ENCODE assay signal across 9 mouse cellular contexts in the genomic region with DNA sequence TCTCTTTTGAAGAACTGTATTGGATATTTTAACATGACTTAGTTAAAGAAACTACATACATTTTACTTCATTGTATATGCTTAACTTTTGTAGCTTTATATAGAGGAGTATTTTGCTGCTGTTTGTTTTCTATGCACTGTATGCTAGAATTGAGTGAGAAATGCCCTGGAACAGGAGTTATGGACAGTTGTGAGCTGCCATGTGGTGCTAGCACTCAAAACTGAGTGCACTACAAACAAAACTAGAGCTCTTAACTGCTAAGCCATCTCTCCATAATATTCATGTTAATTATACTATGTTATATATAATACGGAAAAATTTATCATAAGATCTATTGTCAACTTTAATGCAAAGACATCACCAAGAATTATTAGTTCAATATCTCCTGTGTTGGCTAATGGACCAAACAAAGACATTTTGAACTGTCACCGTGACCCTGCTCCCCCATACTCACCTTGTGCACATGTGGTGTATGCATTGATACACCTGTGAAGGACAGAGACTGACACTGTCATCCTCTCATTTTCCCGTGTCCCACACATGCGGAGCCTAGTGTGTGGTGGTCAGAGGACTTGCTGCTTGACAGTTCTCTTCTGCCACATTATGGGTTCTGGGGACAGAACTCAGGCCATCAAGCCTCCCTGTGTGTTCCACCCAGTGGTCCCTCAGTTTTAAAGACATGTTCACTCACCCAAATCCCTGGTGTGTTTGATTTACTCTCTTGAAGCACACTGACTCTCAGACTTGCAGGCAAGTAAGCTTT.
DNase-seq lines count a peak whose midpoint lies in the region; ATAC-seq and TF ChIP-seq lines count a peak whose summit lies in the region.
"Had no signal": no experiment of that assay in that cellular context is flagged by ENCODE, and none has a peak within 500 bp of the region (broad histone marks: within the 10 kb centered on the region; RNA-seq: fewer than 3 reads in every experiment).

No protein-coding gene starts in this region.

- peak; percentile 64 for ATAC-seq in intestine, embryonic 14.5 days (replicated peaks; ENCODE audit: low FRiP score, low TSS enrichment, low read depth)
- ATAC-seq in intestine, embryonic 16.5 days = no peak
- peak; percentile 52 for ATAC-seq in hindbrain, embryonic 13.5 days (ENCODE audit: low FRiP score)
- ATAC-seq in midbrain, postnatal 0 days (ENCODE audit: low FRiP score) = 0 out of 2 replicates have a peak, but pooled peaks have one; percentile 20

- H3K4me1 ChIP-seq in intestine, embryonic 14.5 days (replicated peaks; ENCODE audit: control insufficient read depth, insufficient read depth, low read length) = no peaks in the 10 kb centered on the region
- H3K4me1 ChIP-seq in intestine, embryonic 16.5 days (ENCODE audit: control insufficient read depth, insufficient read depth, low read length) = no peaks in the 10 kb centered on the region
- no peaks in the 10 kb centered on the region for H3K4me1 ChIP-seq in embryonic facial prominence, embryonic 10.5 days
- no peaks in the 10 kb centered on the region for H3K4me1 ChIP-seq in hindbrain, embryonic 13.5 days (replicated peaks)
- H3K4me1 ChIP-seq in midbrain, postnatal 0 days (ENCODE audit: insufficient read depth, low read length) = no peaks in the 10 kb centered on the region

- no peak for TF ChIP-seq CTCF in midbrain, postnatal 0 days (IDR thresholded peaks at IDR 0.05)

- no peaks in the 10 kb centered on the region for H3K9me3 ChIP-seq in intestine, embryonic 14.5 days (ENCODE audit: control insufficient read depth, low read length)
- H3K9me3 ChIP-seq in intestine, embryonic 16.5 days (ENCODE audit: control insufficient read depth, low read length) = no peaks in the 10 kb centered on the region
- H3K9me3 ChIP-seq in embryonic facial prominence, embryonic 10.5 days = no peaks in the 10 kb centered on the region
- H3K9me3 ChIP-seq in hindbrain, embryonic 13.5 days = no peaks in the 10 kb centered on the region
- no peaks in the 10 kb centered on the region for H3K9me3 ChIP-seq in midbrain, postnatal 0 days (ENCODE audit: low read length)

- no peak overlapping the region for H3K9ac ChIP-seq in intestine, embryonic 14.5 days (ENCODE audit: low read length)
- no peak overlapping the region for H3K9ac ChIP-seq in intestine, embryonic 16.5 days (ENCODE audit: low read depth, low read length)
- no peak overlapping the region for H3K9ac ChIP-seq in hindbrain, embryonic 13.5 days
- H3K9ac ChIP-seq in midbrain, postnatal 0 days (replicated peaks; ENCODE audit: low read length, poor library complexity, severe bottlenecking) = no peak overlapping the region
- H3K9ac ChIP-seq: liver, embryonic 14.5 days had no signal

- H3K27ac ChIP-seq in intestine, embryonic 14.5 days (ENCODE audit: low read depth) = no peak overlapping the region
- H3K27ac ChIP-seq in intestine, embryonic 16.5 days (ENCODE audit: low read length) = no peak overlapping the region
- no peak overlapping the region for H3K27ac ChIP-seq in embryonic facial prominence, embryonic 10.5 days (replicated peaks)
- H3K27ac ChIP-seq in hindbrain, embryonic 13.5 days = no peak overlapping the region
- no peak overlapping the region for H3K27ac ChIP-seq in midbrain, postnatal 0 days (ENCODE audit: low read depth, low read length)
- H3K27ac ChIP-seq: liver, embryonic 14.5 days had no signal

- DNase-seq in intestine, embryonic 14.5 days (ENCODE audit: low spot score) = peak; percentile 53
- peak; percentile 11 for DNase-seq in embryonic facial prominence, embryonic 10.5 days (ENCODE audit: low spot score)
- DNase-seq in midbrain, postnatal 0 days (ENCODE audit: low spot score) = peak; percentile 5
- DNase-seq in layer of hippocampus, adult 9-10 months (ENCODE audit: low spot score) = no peak
- no peak for DNase-seq in cerebellum, postnatal 14 days
- DNase-seq: thymus, adult 2 months had no signal

- WGBS in intestine, embryonic 14.5 days = 92% methylated on average over 4 of the region's 4 CpGs
- 92% methylated on average over 4 of the region's 4 CpGs for WGBS in intestine, embryonic 16.5 days
- 91% methylated on average over 4 of the region's 4 CpGs for WGBS in embryonic facial prominence, embryonic 10.5 days
- WGBS in hindbrain, embryonic 13.5 days = 94% methylated on average over 4 of the region's 4 CpGs
- 92% methylated on average over 4 of the region's 4 CpGs for WGBS in midbrain, postnatal 0 days

- no peaks in the 10 kb centered on the region for H3K27me3 ChIP-seq in intestine, embryonic 14.5 days (replicated peaks; ENCODE audit: control insufficient read depth, insufficient read depth, low read length)
- no peaks in the 10 kb centered on the region for H3K27me3 ChIP-seq in intestine, embryonic 16.5 days (replicated peaks; ENCODE audit: control insufficient read depth, insufficient read depth, low read length)
- no peaks in the 10 kb centered on the region for H3K27me3 ChIP-seq in embryonic facial prominence, embryonic 10.5 days (replicated peaks; ENCODE audit: low read depth, poor library complexity, severe bottlenecking)
- no peaks in the 10 kb centered on the region for H3K27me3 ChIP-seq in hindbrain, embryonic 13.5 days
- no peaks in the 10 kb centered on the region for H3K27me3 ChIP-seq in midbrain, postnatal 0 days (ENCODE audit: insufficient read depth, low read length)

- H3K4me2 ChIP-seq in intestine, embryonic 14.5 days (ENCODE audit: low read length) = no peak overlapping the region
- no peak overlapping the region for H3K4me2 ChIP-seq in intestine, embryonic 16.5 days (ENCODE audit: low read depth, low read length)
- no peak overlapping the region for H3K4me2 ChIP-seq in hindbrain, embryonic 13.5 days
- no peak overlapping the region for H3K4me2 ChIP-seq in midbrain, postnatal 0 days (ENCODE audit: low read depth, low read length, poor library complexity, severe bottlenecking)

- no peaks in the 10 kb centered on the region for H3K36me3 ChIP-seq in intestine, embryonic 14.5 days (ENCODE audit: control insufficient read depth, insufficient read depth, low read length)
- no peaks in the 10 kb centered on the region for H3K36me3 ChIP-seq in intestine, embryonic 16.5 days (ENCODE audit: control insufficient read depth, insufficient read depth, low read length)
- no peaks in the 10 kb centered on the region for H3K36me3 ChIP-seq in embryonic facial prominence, embryonic 10.5 days (replicated peaks)
- no peaks in the 10 kb centered on the region for H3K36me3 ChIP-seq in hindbrain, embryonic 13.5 days
- no peaks in the 10 kb centered on the region for H3K36me3 ChIP-seq in midbrain, postnatal 0 days (ENCODE audit: insufficient read depth, low read length)

- H3K4me3 ChIP-seq in intestine, embryonic 14.5 days (ENCODE audit: low read depth, low read length) = no peak overlapping the region
- H3K4me3 ChIP-seq in intestine, embryonic 16.5 days (ENCODE audit: low read length) = no peak overlapping the region
- no peak overlapping the region for H3K4me3 ChIP-seq in embryonic facial prominence, embryonic 10.5 days
- no peak overlapping the region for H3K4me3 ChIP-seq in hindbrain, embryonic 13.5 days
- no peak overlapping the region for H3K4me3 ChIP-seq in midbrain, postnatal 0 days (ENCODE audit: low read depth, low read length)

Comparison
In these comparisons a context has a peak if more than half of its experiments do, and no peak if none do; other contexts are left out.
1. DNase-seq: peak in intestine, embryonic 14.5 days (single experiment), embryonic facial prominence, embryonic 10.5 days (single experiment) and midbrain, postnatal 0 days (single experiment); none in layer of hippocampus, adult 9-10 months (single experiment) and cerebellum, postnatal 14 days (0 of 2).